Mouse (Mus musculus): Measurements from ENCODE around the gene Atrnl1.

DNA sequence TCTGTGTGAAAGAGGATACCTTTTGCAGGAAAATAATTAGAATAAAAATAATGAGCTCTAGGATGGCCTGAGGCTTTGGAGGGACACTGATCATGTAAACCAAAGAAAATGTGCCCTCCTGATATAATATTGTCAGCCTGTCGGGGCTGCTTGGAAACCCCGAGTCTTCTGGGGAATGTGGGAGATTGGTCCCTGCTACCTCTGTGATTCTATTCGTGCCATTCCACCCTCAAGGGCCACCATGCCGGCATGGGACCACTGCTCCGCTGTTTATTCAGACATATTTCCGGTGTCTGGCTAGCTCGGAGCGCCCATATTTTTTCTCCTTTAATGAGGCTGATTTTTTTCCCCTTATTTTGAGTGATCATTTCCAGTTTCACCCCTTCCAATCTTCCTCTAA lies 11.7 kb upstream of the Atrnl1 start:
- TF ChIP-seq POLR2A (IDR thresholded peaks at IDR 0.05; ENCODE audit: low read depth, low read length) (no peak), CTCF (IDR thresholded peaks at IDR 0.05; ENCODE audit: extremely low read depth, insufficient read length, insufficient replicate concordance, low read depth, low read length) (no peak)

All from small intestine, adult 2 months (tissue).